Mouse (Mus musculus) heart, adult 11 months (tissue): ENCODE data around the gene Rhod.
A peak's percentile ranks its signal among the peaks of the same experiment; 100 is the strongest.
"Not testable (repeated sequence)": the region's sequence is repeated elsewhere in the genome, so short reads cannot be mapped to it uniquely, and the experiment has no call there.

Experiments
- DNase-seq: peaks from one replicate; pipeline ENCODE4 v3.0.0; 2022

The Rhod gene

DNA sequence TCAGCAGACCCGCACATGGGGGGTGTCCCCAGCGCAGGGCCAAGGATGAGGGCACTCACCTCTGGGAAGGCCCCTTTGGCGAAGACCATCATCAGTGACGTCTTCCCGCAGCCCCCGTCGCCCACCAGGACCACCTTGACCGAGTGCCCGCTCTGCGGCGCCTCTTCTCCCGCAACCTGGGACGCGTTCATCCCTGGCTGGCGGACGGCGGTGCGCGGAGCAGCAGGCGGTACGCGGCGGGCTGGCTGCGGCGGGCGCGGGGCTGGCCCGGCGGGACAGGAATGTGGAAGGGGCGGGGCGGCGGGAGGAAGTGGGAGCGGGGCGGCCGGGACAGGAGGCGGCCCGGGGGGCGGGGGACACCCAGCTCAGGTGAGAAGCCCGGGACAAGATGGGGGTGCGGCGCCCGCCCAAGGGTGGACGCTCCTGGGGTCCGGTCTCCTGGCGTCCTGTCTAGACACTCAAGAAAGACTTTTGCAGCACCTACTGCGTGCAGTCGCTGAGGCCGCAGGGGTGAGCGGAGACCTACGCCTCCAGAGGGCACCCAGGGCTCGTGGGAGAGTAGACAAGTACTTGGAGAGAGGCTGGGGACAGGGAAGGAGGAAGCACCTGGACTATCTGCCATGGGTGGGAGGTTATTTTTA, at the start of gene Rhod:
Gene Rhod (minus strand): TSS at position 272 of the 641 bp plus-strand sequence.
- peak; percentile 95 for DNase-seq

DNA sequence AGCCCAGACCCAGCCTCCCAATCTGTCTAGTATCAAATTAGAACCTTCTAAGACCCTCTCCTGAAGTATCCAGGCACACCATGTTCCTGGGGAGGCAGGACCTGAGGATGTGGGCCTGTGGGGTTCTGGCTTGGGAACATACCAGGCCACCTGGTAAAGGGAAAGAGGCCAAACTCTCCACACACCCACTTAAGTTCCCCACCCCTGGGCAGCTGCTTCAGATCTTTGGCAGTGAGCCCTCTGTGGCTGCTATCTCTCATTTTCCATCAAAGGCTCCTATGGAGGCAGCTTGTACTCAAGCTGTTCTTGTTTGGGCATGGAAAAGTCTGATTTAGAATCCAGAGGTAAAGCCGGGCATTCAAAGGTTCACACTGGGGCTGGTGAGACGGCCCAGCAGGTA, 48.6 kb upstream of the Rhod start:
- DNase-seq: no peak

DNA sequence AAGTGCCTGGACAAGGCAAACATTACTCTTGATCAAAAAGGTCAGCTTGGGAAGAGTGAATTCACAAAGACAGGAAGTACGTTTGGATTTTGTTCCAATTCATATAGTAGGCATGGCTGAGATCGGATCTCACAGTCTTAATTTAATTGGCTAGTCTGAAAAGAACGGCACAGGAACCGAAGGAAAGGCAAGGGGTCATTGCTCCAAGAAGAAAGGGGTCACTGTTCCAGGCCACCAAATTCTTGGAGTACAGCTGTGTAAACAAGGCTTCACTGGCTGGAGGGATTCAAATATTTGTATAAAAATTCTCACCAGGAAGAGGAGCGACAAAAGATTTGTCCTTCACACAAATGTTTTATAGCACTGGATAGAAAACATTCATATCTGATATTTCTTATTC, 45.8 kb upstream of the Rhod start:
- DNase-seq: no peak

DNA sequence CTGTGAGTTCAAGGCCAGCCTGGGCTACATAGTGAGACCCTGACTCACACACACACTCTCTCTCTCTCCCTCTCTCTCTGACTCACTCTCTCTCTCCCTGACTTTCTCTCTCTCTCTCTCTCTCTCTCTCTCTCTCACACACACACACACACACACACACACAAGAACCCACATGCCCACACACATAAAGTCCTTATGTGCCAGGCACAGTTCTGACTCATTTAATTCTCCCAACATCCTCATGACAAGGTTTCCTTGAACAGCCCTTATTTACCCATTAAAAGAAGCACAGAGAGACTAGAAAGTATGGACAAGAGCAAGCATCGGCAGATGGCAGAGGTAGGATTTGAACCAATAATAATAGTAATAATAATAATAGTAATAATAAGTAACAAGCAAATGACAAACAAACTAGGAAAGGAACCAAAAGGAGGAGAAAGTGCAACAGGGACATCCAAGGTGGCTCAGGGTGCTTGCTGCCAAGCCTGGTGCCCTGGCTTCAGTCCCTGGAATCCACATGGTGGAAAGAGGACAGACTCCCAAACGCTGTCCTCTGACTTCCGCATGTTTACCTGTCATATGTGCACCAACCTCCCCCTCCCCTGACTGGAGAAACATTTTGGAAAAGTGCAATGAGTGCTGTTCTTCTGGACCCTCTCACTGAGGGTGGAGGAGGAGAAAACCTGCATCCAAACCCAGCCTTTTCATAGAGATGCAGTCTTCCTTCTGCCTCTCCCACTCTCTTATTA, 43.1 kb upstream of the Rhod start:
- DNase-seq: peak; percentile 91

DNA sequence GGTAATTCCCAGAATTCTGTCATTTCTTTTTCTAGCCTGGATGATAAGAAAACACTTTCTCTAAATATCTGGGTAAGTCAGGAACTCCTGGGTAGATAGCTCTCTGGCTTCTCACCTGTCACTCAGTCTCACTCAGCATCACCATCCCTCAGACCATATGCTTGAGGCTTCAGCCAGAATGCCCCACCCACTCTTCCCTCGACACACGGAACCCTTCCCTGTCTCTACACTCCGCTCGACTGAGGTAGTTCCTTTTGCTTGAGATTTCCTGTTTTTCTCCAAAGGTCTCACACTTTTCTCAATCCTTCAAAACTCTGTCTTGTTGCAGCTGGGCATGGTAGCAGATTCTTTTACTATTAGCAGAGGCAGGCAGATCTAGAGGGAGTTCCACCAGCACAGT, 42.1 kb upstream of the Rhod start:
- no peak for DNase-seq

DNA sequence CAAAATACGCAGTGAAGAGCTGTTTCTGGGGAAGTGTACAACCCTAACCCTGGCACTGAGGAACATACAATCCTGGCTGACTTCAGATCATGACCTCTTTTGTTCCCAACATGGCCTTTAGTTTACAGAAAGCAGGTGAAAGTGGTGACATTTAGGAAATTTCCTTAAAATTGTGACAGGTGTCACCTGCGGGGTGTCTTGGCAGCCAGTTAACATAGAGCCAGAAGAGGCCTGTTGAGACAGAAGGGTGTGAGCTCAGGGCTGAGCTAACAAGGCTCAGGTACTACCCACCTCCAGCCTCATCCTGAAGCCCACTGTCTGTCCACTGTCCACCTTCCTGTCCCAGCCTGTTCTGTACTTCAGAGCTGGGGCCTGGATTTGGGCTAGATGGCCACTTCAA, 40.8 kb upstream of the Rhod start:
- no peak for DNase-seq

DNA sequence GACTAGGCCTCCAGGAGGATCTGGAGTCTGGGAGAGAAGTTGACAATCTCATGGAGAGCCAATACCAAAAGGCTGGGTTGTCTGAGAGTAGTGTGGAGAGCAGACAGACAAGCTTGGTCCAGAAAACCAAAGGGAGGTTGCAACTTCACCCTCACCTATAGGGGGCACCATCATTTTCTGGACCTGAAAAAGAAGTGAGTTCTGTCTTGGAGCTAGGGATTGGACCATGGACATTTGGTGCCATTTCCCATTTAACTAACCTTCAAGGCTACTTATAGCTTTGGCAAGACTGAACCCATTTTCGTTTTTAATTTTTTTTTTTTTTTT, 38.9 kb upstream of the Rhod start:
- no peak for DNase-seq

DNA sequence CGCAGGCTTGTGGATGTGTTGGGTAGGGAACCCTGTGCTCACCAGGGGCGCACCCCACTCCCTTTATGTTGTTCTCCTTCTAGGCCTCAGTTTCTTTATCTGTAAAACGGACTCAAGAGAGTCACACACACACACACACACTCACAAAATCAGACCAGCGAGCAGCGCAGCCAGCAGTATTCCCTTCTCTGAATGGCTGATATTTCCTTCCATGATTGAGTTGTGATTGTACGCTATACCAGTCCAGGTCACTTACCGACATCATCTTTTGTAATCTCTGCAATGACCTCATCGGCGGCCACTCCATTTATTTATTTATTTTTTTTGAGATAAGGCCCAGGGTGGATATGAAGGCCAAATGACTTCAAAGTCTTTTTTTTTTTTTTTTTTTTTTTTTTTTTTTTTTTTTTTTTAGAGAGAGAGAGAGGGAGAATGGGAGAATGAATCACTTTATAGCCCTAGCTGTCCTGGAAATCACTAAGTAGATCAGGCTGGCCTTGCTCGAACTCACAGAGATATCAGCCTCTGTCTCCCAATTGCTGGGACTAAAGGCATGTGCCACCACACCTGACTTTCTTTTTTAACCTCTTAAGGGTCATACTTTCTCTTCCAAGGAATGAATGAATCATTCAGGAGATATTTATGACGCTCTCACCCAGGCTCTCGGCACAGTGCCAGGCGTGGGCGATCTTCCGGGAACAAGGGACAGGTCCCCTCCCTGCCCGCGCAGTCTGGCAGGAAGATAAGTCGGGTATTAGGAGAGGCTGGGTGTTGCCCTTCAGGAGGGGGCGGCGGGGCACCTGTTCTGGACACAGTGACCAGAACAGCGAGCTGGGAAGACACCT, 38.3 kb upstream of the Rhod start, which contains the start of gene Syt12:
Gene Syt12 (minus strand): TSS at position 103 of the 845 bp plus-strand sequence.
- peak; percentile 94 for DNase-seq

DNA sequence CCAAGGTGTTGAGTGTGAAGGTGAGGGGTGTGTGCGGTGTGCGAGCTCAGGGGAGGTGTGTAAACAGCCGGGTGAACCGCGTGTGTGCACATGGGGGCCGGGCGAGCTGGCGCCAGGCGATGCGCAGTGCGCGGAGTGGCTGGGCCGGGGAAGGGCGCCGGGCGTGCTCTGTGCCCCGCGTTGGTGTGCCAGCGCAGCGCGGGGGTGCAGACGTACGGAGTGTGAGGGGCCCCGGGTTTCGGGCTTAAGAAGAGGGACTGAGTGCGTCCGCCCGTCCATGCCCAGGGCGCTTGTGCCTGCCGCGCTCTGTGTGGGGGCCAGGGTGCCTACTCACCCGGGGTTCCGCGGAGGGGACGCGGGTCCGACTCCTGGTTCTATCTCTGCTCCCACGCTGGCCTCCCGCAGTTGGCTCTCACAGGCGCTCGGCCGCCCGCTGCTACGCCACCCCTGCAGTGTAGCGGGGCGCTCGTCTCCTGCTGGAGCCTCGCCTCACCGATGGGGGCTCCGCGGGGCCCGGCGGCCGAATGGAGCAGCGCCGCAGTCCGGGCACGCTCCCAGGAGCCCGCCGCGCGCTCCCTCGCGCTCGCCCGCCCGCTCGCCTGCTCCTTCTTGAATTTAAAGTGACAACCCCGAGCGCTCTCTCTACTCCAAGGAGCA, 37.5 kb upstream of the Rhod start:
- no peak for DNase-seq

DNA sequence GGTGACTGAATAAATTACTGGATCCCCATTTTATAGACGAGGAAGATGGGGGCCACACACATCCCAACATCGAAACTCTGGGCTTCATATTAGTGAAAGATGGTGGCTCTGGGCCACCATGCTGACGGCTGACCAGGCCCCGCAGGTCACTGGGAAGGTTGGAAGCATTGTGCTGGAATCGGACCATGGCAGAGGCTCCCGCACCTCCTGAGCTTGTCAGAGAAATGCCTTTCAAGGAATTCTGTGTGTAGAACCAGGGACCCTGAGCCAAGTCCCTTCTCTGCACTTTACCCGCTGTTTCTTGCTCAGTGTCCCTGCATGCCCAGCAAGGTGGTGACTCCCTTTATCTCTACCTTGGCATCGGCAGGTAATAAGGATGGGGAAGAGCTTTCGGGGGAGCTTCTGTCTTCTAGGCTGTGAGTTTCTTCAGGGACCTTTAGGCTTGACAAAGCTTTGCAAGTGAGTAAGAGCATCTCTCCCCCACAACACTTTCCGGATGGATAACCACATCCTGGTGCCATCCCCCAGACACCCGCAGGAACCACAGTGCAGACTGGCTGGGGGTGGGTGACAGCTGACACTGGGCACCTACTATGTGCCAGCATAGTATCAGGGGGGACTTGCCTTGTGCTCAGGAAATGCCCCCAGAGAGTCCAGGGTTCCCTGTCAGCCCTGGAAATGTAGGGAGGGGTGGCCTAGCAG, 36.1 kb upstream of the Rhod start:
- no peak for DNase-seq

DNA sequence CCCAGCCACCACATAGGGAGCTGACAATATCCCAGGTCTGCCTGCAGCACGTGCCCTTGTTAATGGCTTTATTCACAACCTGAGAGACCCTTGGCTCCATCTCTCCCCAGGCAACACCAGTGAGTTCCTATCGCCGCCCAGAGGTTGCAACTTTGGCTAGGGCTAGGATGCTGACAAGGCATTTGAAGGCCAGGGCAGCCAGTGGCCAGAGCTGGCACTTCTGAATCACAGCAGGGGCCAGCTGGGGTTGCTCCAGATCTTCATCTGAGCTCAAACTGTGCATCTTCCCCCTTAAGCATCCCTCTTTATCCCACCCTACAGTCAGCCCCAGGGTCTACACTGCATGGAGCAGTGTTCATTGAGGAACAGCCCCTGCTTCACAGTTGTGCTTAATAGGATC, 35.5 kb upstream of the Rhod start:
- DNase-seq: no peak

DNA sequence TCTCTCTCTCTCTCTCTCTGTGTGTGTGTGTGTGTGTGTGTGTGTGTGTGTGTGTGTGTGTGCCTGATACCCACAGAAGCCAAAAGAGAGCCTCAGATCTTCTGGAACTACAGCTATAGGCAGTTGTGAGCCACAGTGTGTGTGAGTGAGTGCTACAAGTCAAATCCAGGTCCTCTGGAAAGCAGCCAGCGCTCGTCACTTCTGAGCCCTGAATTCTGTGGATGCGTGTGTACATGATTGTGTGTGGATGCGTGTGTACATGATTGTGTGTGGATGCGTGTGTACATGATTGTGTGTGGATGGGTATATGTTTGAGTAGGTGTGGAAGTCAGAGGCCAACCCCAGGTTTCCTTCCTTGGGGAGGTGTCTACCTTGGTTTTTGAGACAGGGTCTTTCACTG, 34.3 kb upstream of the Rhod start:
- DNase-seq: no peak

DNA sequence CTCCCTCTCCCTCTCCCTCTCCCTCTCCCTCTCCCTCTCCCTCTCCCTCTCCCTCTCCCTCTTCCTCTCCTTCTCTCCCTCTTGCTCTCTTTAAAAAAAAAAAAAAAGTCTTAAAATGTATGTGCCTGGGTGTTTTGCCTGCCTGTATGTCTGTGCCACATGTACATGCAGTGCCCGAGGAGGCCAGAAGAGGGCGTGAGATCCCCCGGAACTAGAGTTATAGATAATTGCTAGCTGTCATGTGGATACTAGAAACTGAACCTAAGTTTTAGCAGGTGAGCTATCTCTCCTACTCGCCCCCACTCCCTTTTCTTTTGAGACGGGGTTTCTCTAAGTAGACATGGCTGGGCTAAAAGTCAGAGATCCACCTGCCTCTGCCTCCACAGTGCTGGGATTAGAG, 29.1 kb upstream of the Rhod start:
- no peak for DNase-seq

DNA sequence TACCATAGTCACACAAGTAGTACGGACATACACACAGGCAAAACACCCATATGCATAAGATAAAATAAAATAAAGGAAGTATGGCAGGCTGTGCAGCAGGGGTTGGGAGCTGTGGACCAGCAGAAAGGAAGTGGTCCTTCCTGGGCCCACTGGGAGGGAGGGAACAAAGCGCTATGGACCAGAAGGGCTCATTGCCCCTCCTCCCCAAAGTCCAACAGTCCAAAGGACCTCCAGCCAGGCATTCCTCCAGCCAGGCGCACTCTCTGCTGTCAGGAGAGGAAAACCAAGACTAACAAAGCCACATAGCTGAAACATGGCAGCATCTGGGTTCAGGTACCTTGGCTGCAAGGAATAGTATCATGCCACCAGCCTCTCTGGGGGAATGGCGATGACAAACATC, 25.4 kb upstream of the Rhod start:
- DNase-seq: no peak

DNA sequence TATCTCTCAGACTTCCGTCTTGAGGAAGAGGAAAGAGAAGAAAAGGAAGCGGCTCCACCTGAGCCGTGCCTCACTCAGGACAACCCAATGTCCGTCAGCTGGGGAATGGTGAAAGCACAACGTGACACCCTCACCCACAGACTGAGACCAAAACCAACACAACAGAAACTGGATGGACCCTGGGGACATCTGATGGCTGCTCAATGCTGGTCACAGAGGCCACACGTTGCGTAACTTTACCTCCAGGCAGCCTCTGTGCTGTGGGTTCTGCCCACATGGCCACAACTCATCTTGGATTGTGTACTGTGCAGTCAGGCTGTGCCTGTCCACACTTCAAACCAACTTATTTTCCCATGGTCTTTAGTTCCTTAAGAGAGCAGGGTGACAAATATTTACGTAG, 22.7 kb upstream of the Rhod start:
- DNase-seq: no peak

DNA sequence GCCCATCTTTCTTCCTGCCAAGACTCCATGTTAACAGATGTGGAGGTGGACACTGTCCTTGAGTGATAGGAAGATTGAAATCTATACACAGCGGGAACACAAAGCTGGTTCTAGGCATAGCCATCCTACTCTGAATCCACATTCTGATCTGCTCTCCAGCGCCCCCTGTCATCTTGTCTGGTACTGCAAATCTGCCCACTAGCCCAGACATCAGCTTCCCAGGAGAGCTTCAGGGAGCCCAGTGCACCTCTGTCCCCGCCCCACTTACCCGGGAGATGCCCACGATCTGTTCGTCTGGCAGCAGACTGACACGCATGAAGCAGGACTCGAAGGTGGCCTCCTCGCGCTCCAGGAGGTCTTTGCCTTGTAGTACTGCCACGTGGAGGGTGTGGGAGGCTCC, 17.0 kb upstream of the Rhod start:
- no peak for DNase-seq

DNA sequence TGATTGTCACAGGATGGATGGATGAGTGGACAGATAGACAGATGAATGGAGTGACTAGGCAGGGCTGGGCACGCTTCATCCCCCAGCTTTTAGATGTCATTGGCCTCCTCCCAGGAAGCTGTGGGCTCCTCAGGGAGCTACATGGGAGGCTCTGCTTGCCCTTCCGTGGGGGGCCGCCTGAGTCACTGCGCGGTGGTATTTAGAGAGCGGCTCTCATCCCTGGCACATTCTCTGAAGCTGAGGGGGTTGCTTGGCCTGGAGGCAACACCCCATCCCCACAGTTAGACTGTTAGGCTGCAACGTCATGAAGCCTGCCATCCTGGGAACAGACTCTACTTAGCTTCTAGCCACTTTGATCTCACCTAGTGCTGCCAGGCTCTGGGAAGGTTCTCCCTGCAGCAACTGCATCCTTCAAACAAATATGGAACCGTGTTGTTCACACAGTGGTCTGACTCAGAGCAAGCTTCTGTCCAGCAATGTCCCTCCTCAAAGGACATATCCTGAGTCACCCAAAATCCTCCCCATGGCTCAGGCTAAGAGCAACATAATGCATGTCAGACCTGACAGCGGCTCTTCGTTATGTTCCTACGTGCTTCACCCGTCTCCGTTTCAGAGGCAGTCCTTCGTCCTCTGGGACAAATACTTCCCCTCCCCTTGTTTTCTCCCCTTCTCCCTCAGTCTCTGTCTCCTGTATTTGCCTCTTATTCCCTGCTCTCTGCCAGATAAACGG, 16.0 kb upstream of the Rhod start:
- no peak for DNase-seq

DNA sequence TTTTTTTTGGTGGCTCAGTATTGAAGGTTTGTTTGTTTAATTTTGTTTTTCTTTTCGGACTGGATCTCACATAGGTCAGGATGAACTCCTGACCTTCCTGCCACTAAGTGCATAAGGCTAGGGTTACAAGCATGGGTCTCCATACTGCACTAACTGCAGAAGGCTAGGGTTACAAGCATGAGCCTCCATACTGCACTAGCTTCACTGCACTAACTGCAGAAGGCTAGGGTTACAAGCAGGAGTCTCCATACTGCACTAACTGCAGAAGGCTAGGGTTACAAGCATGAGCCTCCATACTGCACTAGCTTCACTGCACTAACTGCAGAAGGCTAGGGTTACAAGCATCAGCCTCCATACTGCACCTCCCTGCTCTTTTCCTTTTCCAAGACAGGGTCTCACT, 14.8 kb upstream of the Rhod start:
- not testable (repeated sequence) for DNase-seq

DNA sequence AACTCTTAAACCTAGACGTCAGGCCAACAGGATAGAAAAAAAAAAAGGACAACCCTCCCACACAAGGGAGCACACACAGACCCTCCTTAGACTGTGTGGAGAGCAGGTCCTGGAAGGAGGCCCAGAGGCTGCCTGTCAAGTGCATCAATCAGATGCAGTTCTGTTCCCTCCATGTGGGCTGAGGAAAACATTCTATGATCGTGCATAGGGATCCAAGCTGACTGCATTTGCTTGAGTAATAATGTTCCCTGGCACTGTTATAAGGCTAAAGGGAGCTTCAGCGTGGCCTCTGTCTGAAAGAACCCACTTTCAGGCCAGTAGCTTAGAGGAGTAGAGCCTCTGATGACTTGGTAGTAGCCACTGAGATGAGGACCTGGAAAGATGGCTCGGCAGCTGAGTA, 13.3 kb upstream of the Rhod start:
- DNase-seq: no peak

DNA sequence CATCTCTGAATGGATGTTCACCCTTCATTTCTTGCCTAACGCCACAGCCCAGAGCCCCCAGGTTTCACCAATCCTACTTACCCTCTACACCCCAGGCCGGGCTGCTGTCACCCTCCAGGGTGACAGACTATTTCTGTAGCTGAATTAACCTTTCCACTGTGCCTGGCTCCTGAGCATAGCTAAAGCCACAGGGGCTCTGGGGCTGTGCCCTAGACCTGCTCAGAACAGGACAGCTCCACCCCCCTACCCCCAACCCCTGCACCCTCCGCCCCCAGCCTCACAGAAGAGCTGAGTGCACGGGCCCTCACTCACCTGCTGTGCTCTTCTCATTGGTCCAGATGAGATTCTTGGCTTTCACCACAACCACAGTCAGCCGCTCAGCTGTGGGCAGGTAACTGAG, 12.7 kb upstream of the Rhod start:
- DNase-seq: no peak

DNA sequence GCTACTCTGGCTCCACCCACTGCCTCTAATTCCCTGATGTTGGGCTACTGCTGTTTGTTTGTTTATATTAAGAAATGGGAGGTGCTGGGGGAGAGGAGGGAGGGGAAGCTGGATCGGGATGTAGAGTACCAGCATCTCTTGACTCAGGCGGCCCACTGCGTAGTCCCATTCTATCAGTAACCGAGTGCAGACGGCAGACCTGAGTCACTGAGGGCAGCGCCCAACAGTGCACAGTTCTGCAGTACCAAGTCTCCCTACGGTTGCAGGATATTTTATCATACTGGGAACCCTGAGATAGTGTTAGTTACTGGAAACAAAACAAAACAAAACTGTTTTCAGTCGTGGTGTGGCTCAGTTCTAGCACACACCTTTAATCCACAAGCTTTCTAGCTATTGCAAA, 11.9 kb upstream of the Rhod start:
- no peak for DNase-seq

DNA sequence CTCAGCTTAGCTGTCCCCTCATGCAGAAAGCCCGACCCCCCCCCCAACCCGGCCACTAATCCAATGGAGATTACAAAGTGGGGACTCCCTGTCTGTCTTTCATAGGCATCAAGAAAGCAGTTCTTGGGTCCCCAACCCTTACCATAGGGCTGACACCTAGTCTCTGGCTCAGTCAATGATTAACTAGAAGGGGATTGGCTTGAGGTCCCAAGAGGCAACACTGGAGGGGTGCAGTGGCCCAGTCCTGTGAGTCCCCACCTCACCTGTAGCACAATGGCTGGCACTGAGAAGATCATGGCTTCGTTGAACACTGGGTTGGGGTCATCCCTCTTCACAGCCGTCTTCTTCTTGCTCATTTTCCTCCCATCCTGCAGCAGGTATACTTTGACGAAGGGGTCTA, 11.4 kb upstream of the Rhod start:
- DNase-seq: no peak
